Mouse (Mus musculus) kidney, adult 2 months (tissue): Measurements from ENCODE around the gene Gstm7.

Experiments used
- CTCF ChIP-seq: fragments of 200-500 bp; conservative IDR thresholded peaks from 2 replicates; pipeline ENCODE4 v1.5.1; 2011; ENCODE audit warnings: low read depth, mild to moderate bottlenecking, control low read depth, low read length, moderate library complexity, mixed read lengths; ENCODE audit not compliant: insufficient read depth, insufficient read length
- POLR2A ChIP-seq: fragments of 200-500 bp; IDR thresholded peaks from one replicate; pipeline ENCODE4 v1.6.1; 2011; ENCODE audit warnings: low read depth, low read length, control low read depth

- TF ChIP-seq POLR2A, result no peak
- peak; percentile 37 for TF ChIP-seq CTCF
Measured at GRCm38 (mm10) chr3:107917783-107918408, 13.7 kb downstream of the Gstm7 start.
